In the genomic region with DNA sequence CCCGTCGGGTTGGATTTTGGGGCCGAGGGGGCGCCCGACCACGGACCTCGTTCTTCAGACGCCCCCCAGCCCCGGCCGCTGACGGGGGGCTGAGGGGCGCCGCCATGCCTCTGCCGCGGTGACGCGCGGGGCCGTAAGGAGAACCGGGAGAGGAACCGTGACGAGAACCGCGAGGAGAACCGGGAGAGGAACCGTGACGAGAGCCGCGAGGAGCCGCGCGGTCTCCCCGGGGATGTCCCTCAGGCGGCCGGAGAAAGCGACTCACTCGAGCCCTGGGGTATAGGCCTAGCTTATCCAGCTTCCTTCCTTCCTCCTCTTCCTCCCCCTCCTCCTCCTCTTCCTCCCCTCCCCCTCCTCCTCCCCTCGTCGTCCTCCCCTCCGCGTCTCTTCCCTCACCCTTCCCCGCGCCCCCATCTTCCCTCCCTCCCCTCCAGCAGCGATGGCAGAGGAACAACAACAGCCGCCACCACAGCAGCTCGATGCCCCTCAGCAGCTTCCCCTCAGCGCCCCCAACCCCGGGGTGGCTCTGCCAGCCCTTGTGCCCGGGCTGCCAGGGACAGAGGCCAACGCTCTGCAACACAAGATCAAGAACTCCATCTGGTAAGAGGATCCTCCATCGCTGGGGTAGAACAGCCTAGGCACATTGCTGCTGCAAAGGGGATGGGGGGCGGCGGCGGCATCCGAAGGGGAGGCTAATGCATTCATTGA, we compare ENCODE assay signal across 8 mouse cellular contexts. TPM values are rescaled to one million over a fixed set of nuclear protein-coding genes. Genes with fewer than 3 reads are reported as not detected.
DNase-seq lines count a peak whose midpoint lies in the region; ATAC-seq and TF ChIP-seq lines count a peak whose summit lies in the region.

No protein-coding gene starts in this region.

- peak overlapping the region; percentile 91 for H3K4me3 ChIP-seq in G1E (ENCODE audit: low read depth, low read length)
- peak overlapping the region; percentile 92 for H3K4me3 ChIP-seq in cerebellum, adult 2 months (replicated peaks; ENCODE audit: insufficient read depth, low read depth, low read length)
- peak overlapping the region; percentile 96 for H3K4me3 ChIP-seq in forebrain, postnatal 0 days (ENCODE audit: low read depth, low read length)
- peak overlapping the region; percentile 93 for H3K4me3 ChIP-seq in lung, embryonic 16.5 days (ENCODE audit: low read length)

- TF ChIP-seq CTCF in G1E (IDR thresholded peaks at IDR 0.05; ENCODE audit: low read depth, low read length) = no peak
- no peak for TF ChIP-seq CTCF in cerebellum, adult 2 months (IDR thresholded peaks at IDR 0.05; ENCODE audit: borderline replicate concordance, insufficient read depth, low read depth, low read length)
- 0 out of 2 replicates have a peak, but pooled peaks have one; percentile 0 for TF ChIP-seq CTCF in forebrain, postnatal 0 days (IDR thresholded peaks at IDR 0.05; ENCODE audit: low read depth)

- no peaks in the 10 kb centered on the region for H3K27me3 ChIP-seq in G1E (ENCODE audit: insufficient read depth, low read length)
- H3K27me3 ChIP-seq in cerebellum, adult 2 months (ENCODE audit: control insufficient read depth, insufficient read depth, low read length) = no peaks in the 10 kb centered on the region
- H3K27me3 ChIP-seq in forebrain, postnatal 0 days (ENCODE audit: insufficient read depth, low read length) = no peaks in the 10 kb centered on the region
- H3K27me3 ChIP-seq in lung, embryonic 16.5 days (ENCODE audit: control insufficient read depth, insufficient read depth, low read depth, low read length) = no peaks in the 10 kb centered on the region

- H3K36me3 ChIP-seq in G1E (replicated peaks) = no peaks in the 10 kb centered on the region
- no peaks in the 10 kb centered on the region for H3K36me3 ChIP-seq in forebrain, postnatal 0 days (ENCODE audit: insufficient read depth)
- no peaks in the 10 kb centered on the region for H3K36me3 ChIP-seq in lung, embryonic 16.5 days (ENCODE audit: control insufficient read depth, insufficient read depth, low read length)

- ATAC-seq in G1E (ENCODE audit: extremely low read depth, insufficient number of reproducible peaks, low FRiP score, poor library complexity, severe bottlenecking) = no peak
- ATAC-seq in forebrain, postnatal 0 days = peak; percentile 18
- peak; percentile 36 for ATAC-seq in lung, embryonic 16.5 days (ENCODE audit: low read depth)

- DNase-seq in G1E (ENCODE audit: low spot score) = peak; percentile 42
- DNase-seq in cerebellum, adult 2 months = peak; percentile 65 to 77
- peak; percentile 79 for DNase-seq in forebrain, postnatal 0 days
- DNase-seq in heart, postnatal 36 days = peak; percentile 57 to 68
- peak; percentile 67 to 72 for DNase-seq in layer of hippocampus, postnatal 10 days (ENCODE audit: low spot score in 2 of 2)
- peak; percentile 42 for DNase-seq in ovary, postnatal 10 days (ENCODE audit: low spot score)
- peak; percentile 68 for DNase-seq in thymus, postnatal 0 days (ENCODE audit: low spot score)

- peak overlapping the region; percentile 94 for H3K27ac ChIP-seq in cerebellum, adult 2 months (ENCODE audit: insufficient read depth, low read length)
- peak overlapping the region; percentile 100 for H3K27ac ChIP-seq in forebrain, postnatal 0 days (ENCODE audit: low read depth, low read length)
- peak overlapping the region; percentile 99 for H3K27ac ChIP-seq in lung, embryonic 16.5 days (ENCODE audit: low read length)

- TF ChIP-seq POLR2A in cerebellum, adult 2 months (IDR thresholded peaks at IDR 0.05; ENCODE audit: borderline replicate concordance, insufficient read depth, low read length) = no peak

- no peaks in the 10 kb centered on the region for H3K9me3 ChIP-seq in G1E (replicated peaks)
- H3K9me3 ChIP-seq in forebrain, postnatal 0 days (ENCODE audit: low read length) = no peaks in the 10 kb centered on the region
- H3K9me3 ChIP-seq in lung, embryonic 16.5 days (ENCODE audit: control insufficient read depth, low read length) = no peaks in the 10 kb centered on the region

- WGBS in cerebellum, adult 2 months = 1% methylated on average over 52 of the region's 55 CpGs
- WGBS in forebrain, postnatal 0 days = 3% methylated on average over 50 of the region's 55 CpGs
- WGBS in lung, embryonic 16.5 days = under 1% methylated on average over 45 of the region's 55 CpGs

- H3K4me2 ChIP-seq in forebrain, postnatal 0 days (ENCODE audit: low read depth) = peak overlapping the region; percentile 54
- peak overlapping the region; percentile 83 for H3K4me2 ChIP-seq in lung, embryonic 16.5 days (ENCODE audit: low read depth, low read length)

- peaks cover 19% of the 10 kb centered on the region for H3K4me1 ChIP-seq in G1E (ENCODE audit: insufficient read depth, low read depth, low read length)
- H3K4me1 ChIP-seq in cerebellum, adult 2 months (ENCODE audit: control insufficient read depth, insufficient read depth, low read length) = no peaks in the 10 kb centered on the region
- peaks cover 7% of the 10 kb centered on the region for H3K4me1 ChIP-seq in forebrain, postnatal 0 days (ENCODE audit: insufficient read depth)
- peaks cover 11% of the 10 kb centered on the region for H3K4me1 ChIP-seq in lung, embryonic 16.5 days (replicated peaks; ENCODE audit: control insufficient read depth, insufficient read depth, low read length)

- peak overlapping the region; percentile 97 for H3K9ac ChIP-seq in forebrain, postnatal 0 days
- H3K9ac ChIP-seq in lung, embryonic 16.5 days (ENCODE audit: low read length) = peak overlapping the region; percentile 97

- intact Hi-C loops in heart, postnatal 36 days (cut with DNase I) = loop anchor here (5.0 kb wide), 3 partner anchors 60 to 130 kb away; a partner anchor contains a TSS

RNA-seq across cellular contexts. Expression of a gene that starts 0.5 kb away (rescaled TPM):
- 145 and 161 TPM in 2 replicates for total RNA-seq in G1E (2014; fragmentation: Nextera tagmentation)
- 25.8 and 29.2 TPM in 2 replicates for total RNA-seq in G1E (2017)
- polyA plus RNA-seq in G1E (2012) = 31.4 and 34.8 TPM in 2 replicates
- polyA plus RNA-seq in cerebellum, adult 2 months (2012; rRNA removed) = 20.2 and 21.4 TPM in 2 replicates
- total RNA-seq in forebrain, postnatal 0 days (2014; rRNA removed) = 29.5 and 44.8 TPM in 2 replicates
- polyA plus RNA-seq in forebrain, postnatal 0 days (2015; fragmentation: Nextera tagmentation; extraction: Ambion mirVana) = 7.7 and 10.8 TPM in 2 replicates
- total RNA-seq in heart, postnatal 36 days (2021) = 1 to 10 TPM; 8.5 to 9.4 TPM
- 10 to 100 TPM; 33.8 to 34.3 TPM for total RNA-seq in layer of hippocampus, postnatal 10 days (2021)
- polyA plus RNA-seq in lung, embryonic 16.5 days (2015; fragmentation: Nextera tagmentation; extraction: Ambion mirVana) = 8.1 and 8.7 TPM in 2 replicates
- 13.0 and 16.9 TPM in 2 replicates for polyA plus RNA-seq in thymus, postnatal 0 days (2015; fragmentation: Nextera tagmentation; extraction: Ambion mirVana)

RNA-seq across cellular contexts. Expression of a gene that starts 40.5 kb away (rescaled TPM):
- 157 and 164 TPM in 2 replicates for total RNA-seq in G1E (2014; fragmentation: Nextera tagmentation)
- total RNA-seq in G1E (2017) = 86.8 and 124 TPM in 2 replicates
- polyA plus RNA-seq in G1E (2012) = 24.6 and 31.0 TPM in 2 replicates
- polyA plus RNA-seq in cerebellum, adult 2 months (2012; rRNA removed) = 14.0 and 16.6 TPM in 2 replicates
- total RNA-seq in forebrain, postnatal 0 days (2014; rRNA removed) = 19.2 and 33.8 TPM in 2 replicates
- 19.8 and 29.3 TPM in 2 replicates for polyA plus RNA-seq in forebrain, postnatal 0 days (2015; fragmentation: Nextera tagmentation; extraction: Ambion mirVana)
- 1 to 10 TPM in 1 of 2 experiments, under 1 TPM in 1; 0.98 to 2.1 TPM for total RNA-seq in heart, postnatal 36 days (2021)
- total RNA-seq in layer of hippocampus, postnatal 10 days (2021) = 10 to 100 TPM; 11.2 to 13.1 TPM
- 23.5 and 26.5 TPM in 2 replicates for polyA plus RNA-seq in lung, embryonic 16.5 days (2015; fragmentation: Nextera tagmentation; extraction: Ambion mirVana)
- 30.4 and 32.3 TPM in 2 replicates for polyA plus RNA-seq in thymus, postnatal 0 days (2015; fragmentation: Nextera tagmentation; extraction: Ambion mirVana)
